Mouse (Mus musculus) telencephalon, adult 2 months (tissue): ENCODE results near the gene Pmis2.
A peak's percentile ranks its signal among the peaks of the same experiment; 100 is the strongest.

Source experiments
- DNase-seq: peaks from one replicate; pipeline ENCODE4 v3.0.0-alpha.2; 2011; ENCODE audit warnings: low read depth, low spot score

Pmis2 gene

DNA sequence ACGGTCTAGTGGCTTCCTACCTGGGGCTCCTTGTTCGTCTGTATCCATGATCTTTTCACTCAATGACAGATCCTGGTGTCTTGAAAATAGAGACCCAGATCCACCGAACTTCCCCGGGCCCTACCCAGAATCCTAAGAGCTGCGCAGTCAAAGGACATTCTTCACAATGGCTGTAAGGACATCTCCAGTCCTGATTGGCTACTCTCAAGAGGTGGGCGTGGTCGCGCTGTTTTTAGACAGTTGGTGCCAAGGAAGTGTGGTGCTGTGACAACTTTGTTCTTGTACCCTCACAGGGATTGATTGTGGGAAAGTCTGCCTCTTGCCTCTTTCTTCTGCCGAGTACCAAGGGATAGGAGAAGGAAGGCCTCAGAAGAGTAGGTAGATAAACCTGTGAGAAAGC lies at the start of gene Pmis2:
TSS of gene Pmis2 (minus strand) at position 126 of the 400 bp plus-strand sequence.
- DNase-seq, result no peak

DNA sequence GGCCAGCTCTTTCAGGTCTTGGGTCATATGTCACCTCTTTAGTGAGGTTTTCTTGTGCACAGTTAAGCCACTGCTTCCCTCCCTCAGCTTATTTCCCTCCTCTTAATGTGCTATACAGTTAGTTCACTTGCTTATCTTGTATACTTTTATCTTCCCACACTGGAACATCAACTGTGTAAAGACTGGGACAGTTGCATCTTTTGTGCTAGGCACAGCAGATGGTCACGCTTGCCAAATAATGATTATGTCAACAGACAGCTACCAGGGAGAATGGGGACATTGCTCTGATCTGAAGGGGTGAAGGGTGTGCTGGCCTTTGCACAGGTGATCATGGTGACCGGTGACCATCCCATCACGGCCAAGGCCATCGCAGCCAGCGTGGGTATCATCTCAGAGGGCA lies 48.3 kb upstream of the Pmis2 start:
- no peak for DNase-seq

DNA sequence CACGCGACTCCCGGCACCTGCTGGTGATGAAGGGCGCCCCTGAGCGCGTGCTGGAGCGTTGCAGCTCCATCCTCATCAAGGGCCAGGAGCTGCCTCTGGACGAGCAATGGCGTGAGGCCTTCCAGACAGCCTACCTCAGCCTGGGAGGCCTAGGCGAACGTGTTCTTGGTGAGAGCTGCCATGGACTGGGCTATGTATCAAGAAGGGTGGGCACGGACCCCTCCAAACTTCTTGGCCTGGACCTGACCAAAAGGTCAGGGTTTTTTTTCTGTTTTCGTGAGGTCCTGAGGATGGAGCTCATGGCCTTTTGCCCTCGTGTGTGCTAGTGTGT lies 46.3 kb upstream of the Pmis2 start:
- DNase-seq, result no peak

DNA sequence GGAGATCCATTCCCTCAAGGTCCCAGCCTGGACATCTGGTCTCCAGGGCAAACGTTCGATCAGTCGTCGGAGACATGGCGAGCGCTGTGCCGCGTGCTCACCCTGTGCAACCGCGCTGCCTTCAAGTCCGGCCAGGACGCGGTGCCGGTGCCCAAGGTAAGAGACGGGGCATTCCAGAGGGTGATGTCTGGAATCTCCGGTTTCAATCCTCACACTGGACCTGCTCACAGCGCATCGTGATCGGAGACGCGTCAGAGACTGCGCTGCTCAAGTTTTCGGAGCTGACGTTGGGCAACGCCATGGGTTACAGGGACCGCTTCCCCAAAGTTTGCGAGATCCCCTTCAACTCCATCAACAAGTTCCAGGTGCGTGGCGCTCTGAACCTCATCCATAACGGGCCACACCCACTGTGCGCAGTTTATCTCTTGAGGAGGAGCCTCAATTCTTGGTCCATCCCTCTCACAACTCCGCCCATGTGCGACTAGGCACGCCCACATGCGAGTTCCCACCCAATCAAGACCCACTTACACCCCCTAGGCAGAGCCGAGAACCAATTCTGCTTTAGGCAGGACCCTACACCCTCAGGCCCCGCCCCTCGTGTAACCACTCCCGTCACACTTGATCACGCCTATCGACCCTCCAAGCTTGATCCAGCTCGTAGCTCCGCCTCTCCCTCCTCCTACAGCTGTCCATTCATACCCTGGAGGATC lies 45.8 kb upstream of the Pmis2 start:
- DNase-seq, result peak; percentile 36

DNA sequence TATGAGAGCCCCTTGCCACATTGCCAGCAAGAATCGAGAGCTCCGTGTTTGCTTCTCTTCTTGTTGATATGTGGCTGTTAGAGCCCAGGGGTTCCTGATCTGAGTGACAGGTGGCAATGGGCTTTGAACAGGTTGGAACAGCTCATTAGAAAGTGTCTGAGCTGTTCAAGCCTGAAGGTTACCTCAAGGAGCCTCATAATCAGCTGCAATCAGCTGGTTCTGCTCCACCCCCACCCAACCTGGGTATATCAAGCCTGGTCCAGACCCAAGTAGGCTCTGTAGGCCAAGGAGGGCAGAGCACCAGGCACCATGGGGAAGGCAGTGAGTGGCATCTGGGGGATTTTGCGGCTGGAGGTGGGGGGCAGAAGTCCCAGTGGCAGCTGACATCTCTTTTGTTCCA lies 40.5 kb upstream of the Pmis2 start, which contains the start of gene Atp4a:
TSS of gene Atp4a (plus strand) at position 268 of the 400 bp plus-strand sequence.
- no peak for DNase-seq

DNA sequence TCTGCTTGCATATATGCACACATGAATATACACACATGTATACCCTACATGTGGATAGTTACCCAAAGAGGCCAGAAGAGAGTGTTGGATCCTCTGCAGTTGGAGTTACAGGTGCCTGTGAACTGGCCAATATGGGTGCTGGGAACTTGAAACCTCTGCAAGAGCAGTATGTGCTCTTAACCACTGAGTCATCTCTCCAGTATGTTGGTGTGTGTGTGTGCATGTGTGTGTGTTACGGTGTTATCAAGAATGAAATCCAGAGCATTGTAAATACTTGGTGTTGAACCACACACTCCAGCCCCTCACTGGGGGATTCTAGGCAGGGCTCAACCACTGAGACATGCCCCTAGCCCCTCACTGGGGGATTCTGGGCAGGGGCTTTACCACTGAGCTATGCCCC lies 36.0 kb upstream of the Pmis2 start:
- no peak for DNase-seq

DNA sequence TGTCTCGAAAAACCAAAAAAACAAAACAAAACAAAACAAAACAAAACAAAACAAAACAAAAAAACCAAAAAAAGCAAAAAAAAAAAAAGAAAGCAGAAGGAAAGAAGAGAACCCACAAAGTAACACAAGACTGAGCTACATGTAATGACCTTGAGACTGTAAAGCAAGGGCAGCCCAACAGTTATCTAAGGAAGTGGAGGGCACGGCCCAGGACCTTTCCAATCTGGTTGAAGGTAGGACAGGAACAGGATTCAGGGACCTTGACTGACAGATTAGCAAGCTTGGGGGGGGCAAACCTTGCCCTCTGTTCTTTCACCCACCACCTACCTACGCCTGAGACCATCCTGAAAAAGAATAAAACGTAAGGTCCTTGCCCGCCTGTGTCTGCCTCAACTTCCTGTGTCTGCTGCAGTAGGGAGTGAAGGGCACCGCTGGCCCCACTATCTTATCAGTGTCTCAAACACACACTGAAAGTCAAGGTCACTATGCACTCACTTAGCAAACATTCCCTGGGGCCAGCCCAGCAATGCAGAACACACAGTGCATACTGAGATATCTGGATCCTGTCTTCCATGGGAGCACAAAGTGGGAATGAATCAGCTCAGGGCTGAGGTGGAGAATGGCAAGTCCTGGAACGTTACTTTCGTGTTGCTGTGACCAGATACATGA lies 34.9 kb upstream of the Pmis2 start:
- no peak for DNase-seq

DNA sequence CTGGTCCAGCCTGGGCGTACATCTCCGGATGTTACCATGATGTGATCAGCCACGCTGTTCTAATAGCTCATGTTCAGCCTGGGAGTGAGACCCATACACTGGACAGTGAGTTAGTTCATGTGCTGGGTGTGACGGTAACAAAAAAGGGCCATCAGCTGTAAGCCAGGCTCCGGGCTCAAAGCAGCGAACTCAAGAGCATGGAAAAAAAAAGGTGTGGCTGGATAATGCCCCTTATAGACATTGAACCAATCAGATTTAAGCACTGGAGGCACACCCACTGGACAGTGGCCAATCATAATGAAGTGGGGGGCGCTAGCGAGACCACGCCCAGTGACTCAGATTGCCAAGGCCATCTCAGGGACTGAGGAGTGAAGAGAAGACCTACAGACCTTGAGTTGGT lies 27.2 kb upstream of the Pmis2 start, which contains the start of gene 2200002J24Rik:
TSS of gene 2200002J24Rik (plus strand) at position 338 of the 400 bp plus-strand sequence.
- DNase-seq, result no peak

DNA sequence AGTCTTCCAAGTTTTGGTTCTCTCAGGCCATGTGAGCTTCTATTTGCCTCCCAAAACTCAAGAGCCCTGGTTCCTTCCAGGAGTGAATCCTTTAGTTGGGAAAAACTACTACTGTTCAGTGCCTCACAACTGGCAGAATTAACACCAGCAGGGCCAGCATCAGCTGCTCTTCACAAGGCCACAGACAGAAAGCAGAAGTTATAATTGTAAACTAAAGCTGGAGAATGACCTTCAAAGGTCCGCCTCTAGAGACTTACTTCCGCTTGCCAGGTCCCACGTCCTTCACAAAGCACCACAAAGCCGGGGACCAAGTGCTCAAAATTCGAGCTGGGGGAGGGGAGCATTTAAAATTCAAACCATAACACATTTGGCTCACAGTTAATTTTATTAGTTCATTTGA lies 26.7 kb upstream of the Pmis2 start:
- no peak for DNase-seq

DNA sequence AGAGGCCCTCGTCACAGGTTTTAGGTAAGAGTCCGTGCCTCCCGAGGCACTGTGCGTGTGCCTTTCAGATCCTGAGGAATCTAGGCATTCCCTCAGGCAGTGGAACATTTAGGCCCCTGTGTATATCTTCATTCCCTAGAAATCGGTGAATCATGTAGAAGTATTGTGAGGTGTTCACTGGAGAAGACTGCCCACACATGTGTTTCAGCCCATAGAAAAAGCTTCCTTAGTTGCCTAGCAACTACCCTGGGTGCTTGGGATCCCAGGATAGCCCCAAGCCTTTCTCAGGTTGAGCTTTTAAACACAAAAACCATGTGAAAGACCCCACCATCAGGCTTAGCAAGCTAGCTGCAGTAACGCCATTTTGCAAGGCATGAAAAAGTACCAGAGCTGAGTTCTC lies 16.9 kb upstream of the Pmis2 start:
- DNase-seq, result no peak

DNA sequence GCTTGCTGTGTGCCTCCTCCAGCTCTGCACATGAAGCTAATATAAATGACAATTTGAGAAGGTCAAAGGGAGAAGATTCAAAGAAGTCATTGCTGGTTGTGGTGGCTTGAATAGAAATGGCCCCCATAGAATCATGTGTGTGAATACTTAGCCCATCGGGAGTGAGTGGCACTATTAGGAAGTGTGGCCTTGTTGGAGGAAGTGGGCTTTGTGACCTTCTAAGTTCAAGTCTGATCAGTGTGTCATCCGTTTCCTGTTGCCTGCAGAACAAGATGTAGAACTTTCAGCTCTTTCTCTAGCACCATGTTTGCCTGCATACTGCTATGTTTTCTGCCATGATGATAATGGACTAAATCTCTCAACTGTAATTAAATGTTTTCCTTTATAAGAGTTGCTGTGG lies 12.0 kb upstream of the Pmis2 start:
- no peak for DNase-seq

DNA sequence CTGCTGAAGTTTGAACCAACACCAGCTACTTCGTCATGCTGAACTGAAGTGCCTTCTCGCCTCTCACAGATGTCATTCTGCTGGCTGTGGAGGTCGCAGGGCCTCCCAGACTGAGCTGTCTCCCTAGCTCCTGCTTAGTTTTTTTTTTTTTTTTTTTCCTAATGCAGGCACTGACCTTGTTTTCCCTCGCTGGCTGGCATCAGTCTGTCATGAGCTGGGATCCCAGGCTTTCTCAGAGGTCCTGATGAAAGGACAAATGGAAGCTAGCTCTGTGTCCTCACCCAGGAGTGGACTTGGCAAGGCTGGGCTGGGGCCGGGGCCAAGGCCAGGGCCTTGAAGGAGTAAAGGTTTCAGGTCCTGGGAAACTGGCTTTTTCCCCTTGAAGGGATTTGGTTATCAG lies 10.5 kb upstream of the Pmis2 start:
- DNase-seq, result no peak

DNA sequence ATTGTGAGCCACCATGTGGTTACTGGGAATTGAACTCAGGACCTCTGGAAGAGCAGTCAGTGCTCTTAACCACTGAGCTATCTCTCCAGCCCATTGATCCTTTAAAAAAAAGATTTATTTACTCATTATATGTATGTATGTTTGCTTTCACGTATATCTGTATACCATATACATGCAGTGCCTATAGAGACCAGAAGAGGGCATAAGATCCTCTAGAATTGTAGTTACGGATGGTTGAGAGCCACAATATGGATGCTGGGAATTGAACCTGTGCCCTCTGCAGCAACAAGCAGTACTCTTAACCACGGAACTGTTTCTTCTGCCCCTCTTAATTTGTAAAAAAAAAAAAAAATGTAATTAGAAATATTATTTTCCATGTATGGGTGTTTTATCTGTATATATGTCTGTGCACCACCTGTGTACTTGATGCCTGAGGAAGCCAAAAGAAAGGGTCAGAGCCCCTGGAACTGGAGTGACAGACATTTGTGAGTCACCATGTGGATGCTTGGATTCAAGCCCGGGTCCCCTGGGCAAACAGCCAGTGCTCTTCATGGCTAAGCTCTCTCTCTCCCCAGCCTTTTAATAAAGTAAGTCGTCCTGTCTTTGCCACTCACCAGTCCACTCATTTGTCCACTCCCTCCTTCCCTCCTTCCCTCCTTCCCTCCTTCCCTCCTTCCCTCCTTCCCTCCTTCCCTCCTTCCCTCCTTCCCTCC lies 7.0 kb upstream of the Pmis2 start:
- no peak for DNase-seq

DNA sequence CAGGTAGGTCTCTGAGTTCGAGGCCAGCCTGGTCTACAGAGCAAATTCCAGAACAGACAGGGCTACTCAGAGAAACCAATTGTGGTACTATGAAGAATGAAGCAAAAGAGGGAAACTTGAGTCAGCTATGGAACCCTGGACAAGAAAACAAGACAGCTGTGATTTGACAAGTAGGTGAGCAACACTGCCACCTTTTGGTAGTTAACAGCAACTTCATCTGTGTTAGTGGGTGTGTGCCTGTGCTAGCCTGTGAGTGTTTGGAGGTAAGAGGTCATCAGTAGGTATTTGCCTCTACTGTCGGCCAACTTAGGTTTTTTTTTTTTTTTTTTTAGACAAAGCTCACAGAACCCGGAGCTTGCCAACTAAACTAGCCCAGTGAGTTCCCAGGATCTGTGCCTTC lies 2.2 kb downstream of the Pmis2 start:
- no peak for DNase-seq

DNA sequence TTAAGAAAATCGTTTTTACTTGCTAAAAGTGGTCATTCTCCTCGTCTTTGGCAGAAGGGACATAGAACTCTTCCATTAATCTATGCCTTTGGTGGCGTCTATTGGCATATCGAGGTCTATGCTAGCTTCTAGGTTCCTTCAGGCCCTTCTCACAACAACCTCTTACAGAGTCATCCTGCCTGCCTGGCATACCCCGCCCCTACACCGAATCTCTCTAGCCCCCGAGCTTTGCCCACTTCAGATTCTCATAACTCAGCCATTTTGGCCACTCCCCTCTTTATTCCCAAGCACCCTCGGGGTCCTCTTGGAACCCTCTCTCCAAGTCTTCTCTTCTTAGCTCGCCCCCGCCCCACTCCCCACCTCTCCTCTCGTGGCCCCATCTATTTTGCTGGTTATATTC lies 6.1 kb downstream of the Pmis2 start:
- DNase-seq, result no peak

DNA sequence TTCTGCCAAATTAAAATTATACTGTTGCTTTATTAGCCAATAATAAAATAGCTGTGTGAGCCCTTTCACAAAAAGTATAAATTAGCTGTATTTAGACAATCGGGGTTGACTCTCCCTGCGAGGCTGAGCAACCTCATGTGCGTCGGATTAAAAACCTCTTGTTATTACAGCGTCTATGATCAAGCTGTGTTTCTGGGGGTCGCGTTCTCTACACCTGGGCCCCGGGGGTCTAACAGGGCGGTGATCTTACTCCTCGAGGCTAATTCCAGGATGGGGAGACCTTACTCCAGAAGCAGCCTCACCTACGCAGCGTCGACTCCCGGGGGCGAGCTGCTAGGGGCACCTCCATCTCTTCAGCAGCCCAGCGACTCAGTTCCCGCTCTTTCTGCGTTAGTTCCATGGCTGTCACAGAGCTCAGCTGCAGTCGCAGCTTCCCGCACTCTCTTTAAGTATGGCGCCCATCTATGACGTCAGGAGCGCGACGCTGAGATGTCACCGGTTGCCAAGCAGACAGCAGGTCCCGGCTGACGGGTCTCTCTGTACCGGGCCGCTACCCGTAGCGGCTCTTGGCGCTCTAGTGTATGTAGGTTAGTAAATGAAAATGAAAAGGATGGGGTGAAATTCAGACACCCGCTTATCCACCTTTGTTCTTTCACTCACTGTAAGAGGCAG lies 6.7 kb downstream of the Pmis2 start, which contains the start of gene Haus5:
TSS of gene Haus5 (minus strand) at position 466 of the 672 bp plus-strand sequence.
- peak; percentile 91 for DNase-seq

DNA sequence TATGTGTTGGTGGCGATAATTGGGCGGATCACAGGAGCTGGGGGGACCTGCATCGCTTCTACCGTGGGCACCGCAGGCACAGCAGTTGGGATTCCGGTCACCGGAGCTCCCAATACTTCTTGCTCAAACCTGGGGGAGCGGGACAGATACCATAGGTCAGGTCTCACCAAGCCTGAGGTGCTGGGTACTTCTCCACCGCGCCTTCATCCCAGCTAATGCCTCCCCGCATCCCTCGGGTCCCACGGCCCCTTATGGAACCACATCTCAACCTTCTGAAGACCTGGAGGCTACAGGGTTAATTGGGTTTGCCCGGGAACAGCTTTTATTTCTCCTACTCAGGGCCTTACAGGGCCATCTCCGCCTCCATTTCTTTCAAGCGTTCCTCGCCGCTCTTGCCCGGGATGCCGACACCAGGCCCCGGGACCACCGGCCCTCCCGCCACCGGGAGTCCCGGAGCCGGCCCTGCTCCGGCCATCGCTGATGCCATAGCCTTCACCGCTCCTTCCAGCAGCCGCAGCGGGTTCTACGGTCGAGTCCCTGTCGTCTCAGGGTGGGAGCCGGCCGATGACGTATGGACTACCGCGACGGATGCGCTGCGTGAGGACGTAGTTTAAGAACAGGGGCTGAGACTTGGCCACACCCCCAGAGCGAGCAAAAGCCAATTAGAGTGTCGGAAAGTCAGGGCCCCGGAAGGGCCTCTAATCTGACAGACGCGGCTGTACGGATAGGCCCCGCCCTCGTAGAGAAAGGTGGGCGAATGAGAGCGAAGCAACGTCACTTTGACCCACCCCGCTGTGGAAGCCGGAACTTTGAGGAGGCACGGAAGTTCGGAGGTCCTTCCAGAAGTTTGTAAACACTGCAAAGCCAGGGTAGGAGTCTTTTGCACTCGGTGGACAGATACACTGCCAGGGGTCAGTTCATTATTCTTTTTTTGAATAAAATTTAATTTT lies 21.5 kb downstream of the Pmis2 start, which contains the start of gene Rbm42:
TSS of gene Rbm42 (minus strand) at position 727 of the 950 bp plus-strand sequence.
- DNase-seq, result peak; percentile 99

DNA sequence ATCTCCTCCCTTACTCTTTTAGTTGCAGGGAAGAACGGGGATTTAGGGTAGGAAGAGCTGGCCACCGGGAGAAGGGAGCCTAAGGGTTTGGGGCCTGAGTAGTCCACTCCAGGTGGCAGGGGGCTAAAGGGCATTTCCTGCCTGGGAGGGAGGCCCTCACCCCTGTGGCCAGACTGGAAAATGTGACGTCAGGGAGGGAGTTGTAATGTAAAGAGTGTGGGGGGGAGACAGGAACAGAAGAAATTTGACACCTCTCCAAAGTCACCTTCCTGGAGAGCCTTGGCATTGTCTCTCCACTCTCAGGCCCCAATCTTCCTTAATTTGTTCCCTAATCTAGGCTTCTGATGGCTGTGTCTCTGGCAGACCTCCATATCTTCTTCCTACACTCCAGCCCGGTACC lies 32.3 kb downstream of the Pmis2 start:
- no peak for DNase-seq

DNA sequence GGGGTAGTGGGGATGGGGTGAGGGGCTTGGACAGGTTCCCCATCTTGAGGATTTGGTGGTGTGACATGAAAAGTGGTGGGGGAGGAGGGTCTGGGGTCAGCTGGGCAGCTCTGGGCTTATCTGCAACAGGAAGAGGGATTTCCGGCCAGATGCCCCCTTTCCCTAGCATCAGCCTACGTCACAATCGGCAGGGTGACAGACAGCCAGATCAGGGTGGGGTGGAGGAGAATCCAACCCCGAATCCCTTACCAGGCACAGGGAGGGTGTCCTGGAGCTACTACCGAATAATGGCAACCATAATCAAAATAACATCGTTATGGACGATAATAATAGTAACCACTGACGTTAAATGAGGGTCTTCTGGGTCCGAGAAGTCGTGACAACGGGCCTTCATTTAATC lies 35.0 kb downstream of the Pmis2 start:
- DNase-seq, result no peak

DNA sequence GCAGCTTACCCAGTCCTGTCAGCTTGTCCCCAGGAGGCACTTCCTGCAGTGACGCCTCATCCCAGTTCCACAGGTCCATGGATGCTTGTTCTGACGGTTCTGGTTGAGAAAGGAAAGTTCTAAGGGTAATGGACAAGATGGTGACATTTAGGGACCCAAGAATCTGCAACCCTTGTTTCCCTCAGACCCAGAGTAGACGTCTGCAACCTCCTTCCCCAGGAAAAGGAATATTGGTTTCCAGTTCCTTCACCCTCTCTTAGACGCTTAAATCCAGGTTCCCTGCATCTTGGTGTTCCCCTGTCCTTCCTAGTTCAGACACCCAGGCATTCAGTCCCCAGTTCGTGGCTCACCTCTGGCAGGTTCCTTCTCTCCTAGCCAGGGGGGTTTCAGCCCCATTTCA lies 35.7 kb downstream of the Pmis2 start, which contains the start of gene Etv2:
TSS of gene Etv2 (minus strand) at position 101 of the 400 bp plus-strand sequence.
- DNase-seq, result no peak

DNA sequence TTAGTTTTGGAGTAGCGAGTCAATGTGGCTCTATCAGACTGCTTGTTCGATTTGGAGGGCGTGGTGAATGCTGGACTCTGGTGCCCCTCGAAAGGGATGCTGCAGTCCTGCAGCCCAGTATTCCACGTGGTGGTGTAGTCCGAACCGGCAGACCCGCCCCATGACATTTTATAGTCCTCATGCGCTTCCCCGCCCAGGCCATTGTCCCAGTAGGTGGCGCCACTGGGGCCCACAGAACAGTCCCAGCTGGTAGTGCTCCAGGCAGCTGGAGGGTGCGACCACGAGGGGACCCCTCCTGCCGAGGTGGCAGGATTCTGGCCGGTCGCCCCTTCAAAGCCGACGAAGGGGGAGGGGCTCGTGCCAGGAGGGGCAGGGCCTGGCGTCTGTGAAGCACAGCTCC lies 36.8 kb downstream of the Pmis2 start:
- no peak for DNase-seq
